Mouse (Mus musculus) ES-E14 (cell line): ENCODE results near the gene Snx32. TPM values are rescaled to one million over a fixed set of nuclear protein-coding genes. Genes with fewer than 3 reads are reported as not detected.
A peak's percentile ranks its signal among the peaks of the same experiment; 100 is the strongest.
"Not testable (repeated sequence)": the region's sequence is repeated elsewhere in the genome, so short reads cannot be mapped to it uniquely, and the experiment has no call there.

Experiments used
- DNase-seq: peaks from one replicate; pipeline ENCODE4 v3.0.0-alpha.2; 2013; ENCODE audit warnings: low read depth, low spot score
- H3K27ac ChIP-seq: 2 replicates; pipeline ENCODE4 v1.5.1; 2012; ENCODE audit warnings: low read depth, mild to moderate bottlenecking, low read length, moderate library complexity, mixed read lengths; ENCODE audit not compliant: poor library complexity, insufficient read depth, severe bottlenecking
- H3K36me3 ChIP-seq: 2 replicates; pipeline ENCODE4 v1.6.1; 2012; ENCODE audit warnings: mild to moderate bottlenecking, low read length, moderate library complexity, mixed read lengths; ENCODE audit not compliant: control insufficient read depth, poor library complexity, insufficient read depth, severe bottlenecking
- H3K4me1 ChIP-seq, 2 experiments: fragments of 150-350 bp in 1 of 2; sonication (generic) in 1 of 2; 2 replicates each; pipeline ENCODE4 v1.6.1; 2012; ENCODE audit warnings: low read length in 2 of 2, mild to moderate bottlenecking in 1 of 2, mixed read lengths in 1 of 2; ENCODE audit not compliant: control insufficient read depth in 2 of 2, insufficient read depth in 2 of 2, poor library complexity in 1 of 2
- H3K4me3 ChIP-seq, 2 experiments: fragments of 150-350 bp in 1 of 2; sonication (generic) in 1 of 2; 2 replicates each; pipeline ENCODE4 v1.5.1; 2012; ENCODE audit warnings: low read length in 2 of 2, low read depth in 1 of 2, mild to moderate bottlenecking in 1 of 2, mixed read lengths in 1 of 2; ENCODE audit not compliant: insufficient read depth in 1 of 2, poor library complexity in 1 of 2, severe bottlenecking in 1 of 2
- H3K9ac ChIP-seq: 2 replicates; pipeline ENCODE4 v1.6.1; 2012; ENCODE audit warnings: low read depth, mild to moderate bottlenecking, low read length, mixed read lengths; ENCODE audit not compliant: poor library complexity, insufficient read depth, severe bottlenecking
- H3K9me3 ChIP-seq: fragments of 150-350 bp; sonication (generic); 2 replicates; pipeline ENCODE4 v1.6.1; 2012; ENCODE audit warnings: low read depth, mild to moderate bottlenecking, low read length; ENCODE audit not compliant: control insufficient read depth, insufficient read depth
- CHD2 ChIP-seq: IDR thresholded peaks from 2 replicates; pipeline ENCODE4 v1.6.1; 2014; ENCODE audit warnings: mild to moderate bottlenecking, low read depth, low read length, inconsistent platforms
- HCFC1 ChIP-seq: IDR thresholded peaks from 2 replicates; pipeline ENCODE4 v1.6.1; 2012; ENCODE audit warnings: low read length, inconsistent platforms, borderline replicate concordance; ENCODE audit not compliant: insufficient read depth
- MAFK ChIP-seq: IDR thresholded peaks from 2 replicates; pipeline ENCODE4 v1.6.1; 2014; ENCODE audit warnings: mild to moderate bottlenecking, low read depth, low read length, inconsistent platforms; ENCODE audit not compliant: insufficient read depth
- ZC3H11A ChIP-seq: IDR thresholded peaks from 2 replicates; pipeline ENCODE4 v1.6.1; 2012; ENCODE audit warnings: low read depth, mild to moderate bottlenecking, inconsistent platforms, low read length, borderline replicate concordance
- ZNF384 ChIP-seq: IDR thresholded peaks from 2 replicates; pipeline ENCODE4 v1.6.1; 2012; ENCODE audit warnings: low read depth, low read length, inconsistent platforms
- in situ Hi-C, 2 experiments: fragments of 600-800 bp; cut with MboI; formaldehyde crosslinking; loops; one replicate each; pipeline ENCODE4 v1.15.1; 2025; ENCODE audit warnings: low sequenced_read_pairs in 2 of 2, inconsistent platforms in 1 of 2; ENCODE audit not compliant: unreplicated experiment in 2 of 2
- total RNA-seq: library from RNA; depleted of rRNA; stranded (reverse); fragments of 300-350 nt; gene quantifications from 2 replicates; pipeline ENCODE4 v1.2.3, GENCODE M21; 2012

Gene Snx32
- total RNA-seq, 1 experiment, result 3.3 TPM

DNA sequence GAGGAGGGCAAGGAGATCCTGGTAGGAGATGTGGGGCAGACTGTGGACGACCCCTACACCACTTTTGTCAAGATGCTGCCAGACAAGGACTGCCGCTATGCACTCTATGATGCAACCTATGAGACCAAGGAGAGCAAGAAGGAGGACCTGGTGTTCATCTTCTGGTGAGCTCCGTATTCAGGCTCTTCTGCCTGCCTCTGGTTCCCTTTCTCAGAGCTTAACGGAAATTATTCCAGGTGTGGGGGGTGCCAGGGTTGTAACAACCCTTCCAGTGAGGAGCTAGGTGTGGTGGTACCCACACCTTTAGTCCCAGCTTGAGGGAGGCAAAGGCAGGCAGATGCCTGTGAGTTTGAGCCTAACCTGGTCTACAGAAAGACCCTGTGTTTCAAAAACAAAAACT, 17.7 kb downstream of the Snx32 start:
- Histone ChIP-seq H3K4me3 (no peak overlapping the region), H3K36me3 (peaks cover 37% of the 10 kb centered on the region), H3K9me3 (no peaks in the 10 kb centered on the region), H3K9ac (no peak overlapping the region), H3K4me1 (peaks cover 2 to 21% of the 10 kb centered on the region in 2 experiments; a peak in 3 of 4 replicates), H3K27ac (no peak overlapping the region)
- no peak for TF ChIP-seq MAFK
- TF ChIP-seq ZNF384, result no peak
- no peak for TF ChIP-seq ZC3H11A
- TF ChIP-seq CHD2, result no peak
- TF ChIP-seq HCFC1, result no peak
- no peak for DNase-seq
- in situ Hi-C loops, result no loop called here

DNA sequence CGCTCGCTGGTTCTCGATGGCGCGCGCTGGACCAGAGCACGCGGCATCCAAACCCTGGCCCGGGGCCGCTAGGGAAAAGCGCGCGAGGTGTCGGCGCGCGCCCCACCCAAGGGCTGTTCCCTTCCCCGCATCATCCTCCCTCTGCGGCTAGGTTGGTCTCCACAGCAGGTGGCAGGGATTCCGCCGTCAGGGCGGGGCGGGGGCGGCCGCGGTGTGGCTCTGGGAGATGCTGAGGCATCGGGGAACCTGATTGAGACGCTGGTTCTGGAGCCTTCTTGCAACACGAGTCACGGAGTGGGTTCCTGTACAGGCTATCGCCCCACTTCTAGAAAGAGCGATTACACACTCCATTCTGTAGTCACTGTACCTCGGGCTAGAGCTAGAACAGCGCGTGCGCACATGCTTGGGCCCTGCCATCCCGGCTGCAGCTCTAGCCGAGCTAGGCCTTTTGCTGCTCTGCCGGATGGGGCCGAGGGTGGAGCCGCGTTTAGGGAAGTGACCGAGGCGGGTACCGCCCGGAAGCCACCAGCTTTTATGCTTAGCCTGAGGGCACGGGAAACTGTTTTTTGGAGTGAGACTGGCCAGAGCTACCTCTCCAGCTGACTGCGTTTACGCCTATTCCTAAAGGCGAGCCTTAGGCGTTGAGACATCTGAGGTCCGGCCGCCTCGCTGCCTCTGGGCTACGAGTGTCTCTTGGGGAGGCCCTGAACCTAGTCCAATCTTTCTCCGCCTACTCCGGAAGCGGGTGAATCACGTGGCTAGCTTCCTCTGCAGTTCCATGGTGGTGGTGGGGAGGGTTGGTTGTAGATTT, 19.2 kb downstream of the Snx32 start:
- H3K4me3 ChIP-seq, result peak overlapping the region; percentile 89 to 95
- TF ChIP-seq HCFC1 (peak; percentile 13; the same call in 1 of the 2 replicates), ZC3H11A (no peak)
- no peaks in the 10 kb centered on the region for H3K9me3 ChIP-seq
- DNase-seq, result no peak
- peak overlapping the region; percentile 97 for H3K27ac ChIP-seq
- H3K36me3 ChIP-seq, result peaks cover 33% of the 10 kb centered on the region
- peak overlapping the region; percentile 99 for H3K9ac ChIP-seq
- H3K4me1 ChIP-seq, result peaks cover 4 to 24% of the 10 kb centered on the region in 2 experiments; a peak in 3 of 4 replicates
- in situ Hi-C loops, result no loop called here

DNA sequence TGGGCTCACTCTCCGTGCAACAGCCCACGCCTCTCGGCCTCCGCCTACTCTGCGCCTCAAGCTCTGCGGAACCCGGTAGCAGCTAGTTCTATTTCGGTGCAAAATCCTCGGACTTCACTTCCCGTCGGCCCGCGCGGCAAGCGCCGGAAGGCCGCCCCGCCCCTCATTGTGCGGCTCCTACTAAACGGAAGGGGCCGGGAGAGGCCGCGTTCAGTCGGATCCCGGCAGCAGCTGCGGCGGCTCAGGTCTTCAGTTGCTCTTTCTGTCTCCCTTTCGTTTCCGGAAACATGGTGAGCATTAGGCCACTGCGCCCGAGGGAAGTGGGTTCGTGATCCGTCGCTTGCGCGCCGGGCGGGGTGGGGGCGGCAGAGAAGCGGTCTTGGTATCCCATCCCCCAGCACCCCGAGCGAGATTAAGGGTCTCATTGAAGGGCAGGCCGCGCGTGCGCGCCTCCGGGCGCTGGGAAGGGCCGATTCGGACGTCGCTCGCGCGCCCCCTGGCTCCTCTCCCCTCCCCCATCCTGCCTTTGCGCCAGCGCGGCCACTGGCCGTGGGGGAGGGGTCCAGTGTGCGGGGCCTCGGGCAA, 19.9 kb downstream of the Snx32 start, which contains the start of gene Cfl1:
Gene Cfl1, plus strand, starts transcription at position 143 of the 585 bp plus-strand sequence.
- peak; percentile 87 for DNase-seq
- Histone ChIP-seq H3K4me3 (peak within 1 kb of the TSS; percentile 89 to 95), H3K27ac (peak within 1 kb of the TSS; percentile 97), H3K36me3 (peaks cover 34% of the 10 kb centered on the region), H3K4me1 (peaks cover 4 to 18% of the 10 kb centered on the region in 2 experiments; a peak in 3 of 4 replicates), H3K9me3 (no peaks in the 10 kb centered on the region), H3K9ac (peak within 1 kb of the TSS; percentile 99)
- in situ Hi-C loops, result no loop called here
- TF ChIP-seq HCFC1, result peak; percentile 90
- no peak for TF ChIP-seq ZC3H11A

DNA sequence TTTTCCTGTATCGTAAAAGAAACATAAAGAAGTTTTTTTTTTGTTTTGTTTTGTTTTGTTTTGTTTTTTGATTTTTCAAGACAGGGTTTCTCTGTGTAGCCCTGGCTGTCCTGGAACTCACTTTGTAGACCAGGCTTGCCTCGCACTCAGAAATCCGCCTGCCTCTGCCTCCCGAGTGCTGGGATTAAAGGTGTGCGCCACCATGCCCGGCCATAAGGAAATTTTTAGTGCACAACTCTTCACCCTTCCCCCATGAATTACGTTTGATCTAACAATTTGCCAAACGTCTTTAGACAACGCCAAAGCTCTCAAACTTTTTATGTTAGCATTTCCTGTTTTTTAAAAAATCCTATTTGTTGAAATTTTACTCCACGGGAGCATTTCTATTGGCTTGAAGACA, 20.6 kb downstream of the Snx32 start:
- H3K27ac ChIP-seq, result peak overlapping the region; percentile 28; the same call in 1 of the 2 replicates
- H3K4me1 ChIP-seq, result peaks cover 4 to 16% of the 10 kb centered on the region in 2 experiments; a peak in 3 of 4 replicates
- H3K4me3 ChIP-seq, result peak overlapping the region; percentile 14 to 95; a peak in 3 of 4 replicates
- H3K9me3 ChIP-seq, DNase-seq, H3K9ac ChIP-seq, in situ Hi-C loops: not testable (repeated sequence)
- H3K36me3 ChIP-seq, result peaks cover 38% of the 10 kb centered on the region
